Mouse (Mus musculus): ENCODE data around the gene Exoc8. TPM values are rescaled to one million over a fixed set of nuclear protein-coding genes. Genes with fewer than 3 reads are reported as not detected.

Exoc8 gene
- total RNA-seq, 1 experiment from 2014 or later = 21.8 TPM

- peak; percentile 40 for ATAC-seq (ENCODE audit: extremely low read depth, insufficient number of reproducible peaks, low FRiP score, poor library complexity, severe bottlenecking)
Observed at GRCm38 (mm10) chr8:124911938-124912872, 14.7 kb upstream of the Exoc8 start.

- ATAC-seq (ENCODE audit: extremely low read depth, insufficient number of reproducible peaks, low FRiP score, poor library complexity, severe bottlenecking) = no peak
Observed at GRCm38 (mm10) chr8:124910349-124910748, 12.8 kb upstream of the Exoc8 start.

GRCm38 (mm10) chr8:124909936-124910335 lies 12.4 kb upstream of the Exoc8 start:
- no peak for ATAC-seq (ENCODE audit: extremely low read depth, insufficient number of reproducible peaks, low FRiP score, poor library complexity, severe bottlenecking)

GRCm38 (mm10) chr8:124905482-124905881 lies 8.0 kb upstream of the Exoc8 start:
- ATAC-seq (ENCODE audit: extremely low read depth, insufficient number of reproducible peaks, low FRiP score, poor library complexity, severe bottlenecking) = no peak

- no peak for ATAC-seq (ENCODE audit: extremely low read depth, insufficient number of reproducible peaks, low FRiP score, poor library complexity, severe bottlenecking)
Observed at GRCm38 (mm10) chr8:124903198-124903597, 5.7 kb upstream of the Exoc8 start.

- no peak for ATAC-seq (ENCODE audit: extremely low read depth, insufficient number of reproducible peaks, low FRiP score, poor library complexity, severe bottlenecking)
Observed at GRCm38 (mm10) chr8:124898251-124898905, 873 bp upstream of the Exoc8 start.

- peak; percentile 44; the same call in 1 of the 2 replicates for ATAC-seq (ENCODE audit: extremely low read depth, insufficient number of reproducible peaks, low FRiP score, poor library complexity, severe bottlenecking)
Observed at GRCm38 (mm10) chr8:124896632-124897385, 696 bp downstream of the Exoc8 start.

GRCm38 (mm10) chr8:124896010-124896631 lies 1.4 kb downstream of the Exoc8 start:
- ATAC-seq (ENCODE audit: extremely low read depth, insufficient number of reproducible peaks, low FRiP score, poor library complexity, severe bottlenecking) = no peak

- no peak for ATAC-seq (ENCODE audit: extremely low read depth, insufficient number of reproducible peaks, low FRiP score, poor library complexity, severe bottlenecking)
Observed at GRCm38 (mm10) chr8:124892596-124892995, 4.9 kb downstream of the Exoc8 start.

GRCm38 (mm10) chr8:124888385-124888784 lies 9.1 kb downstream of the Exoc8 start:
- no peak for ATAC-seq (ENCODE audit: extremely low read depth, insufficient number of reproducible peaks, low FRiP score, poor library complexity, severe bottlenecking)

GRCm38 (mm10) chr8:124878946-124879526 lies 18.5 kb downstream of the Exoc8 start:
- ATAC-seq (ENCODE audit: extremely low read depth, insufficient number of reproducible peaks, low FRiP score, poor library complexity, severe bottlenecking) = no peak

GRCm38 (mm10) chr8:124878141-124878540 lies 19.4 kb downstream of the Exoc8 start:
- no peak for ATAC-seq (ENCODE audit: extremely low read depth, insufficient number of reproducible peaks, low FRiP score, poor library complexity, severe bottlenecking)

GRCm38 (mm10) chr8:124872690-124873089 lies 24.8 kb downstream of the Exoc8 start:
- ATAC-seq (ENCODE audit: extremely low read depth, insufficient number of reproducible peaks, low FRiP score, poor library complexity, severe bottlenecking) = no peak

GRCm38 (mm10) chr8:124872081-124872480 lies 25.4 kb downstream of the Exoc8 start:
- no peak for ATAC-seq (ENCODE audit: extremely low read depth, insufficient number of reproducible peaks, low FRiP score, poor library complexity, severe bottlenecking)

GRCm38 (mm10) chr8:124871474-124871873 lies 26.0 kb downstream of the Exoc8 start:
- no peak for ATAC-seq (ENCODE audit: extremely low read depth, insufficient number of reproducible peaks, low FRiP score, poor library complexity, severe bottlenecking)

- ATAC-seq (ENCODE audit: extremely low read depth, insufficient number of reproducible peaks, low FRiP score, poor library complexity, severe bottlenecking) = no peak
Observed at GRCm38 (mm10) chr8:124869708-124870107, 27.8 kb downstream of the Exoc8 start.

GRCm38 (mm10) chr8:124867126-124867525 lies 30.4 kb downstream of the Exoc8 start:
- ATAC-seq (ENCODE audit: extremely low read depth, insufficient number of reproducible peaks, low FRiP score, poor library complexity, severe bottlenecking) = no peak

- ATAC-seq (ENCODE audit: extremely low read depth, insufficient number of reproducible peaks, low FRiP score, poor library complexity, severe bottlenecking) = no peak
Observed at GRCm38 (mm10) chr8:124866669-124867068, 30.8 kb downstream of the Exoc8 start.

GRCm38 (mm10) chr8:124863729-124864128 lies 33.8 kb downstream of the Exoc8 start:
- ATAC-seq (ENCODE audit: extremely low read depth, insufficient number of reproducible peaks, low FRiP score, poor library complexity, severe bottlenecking) = no peak

Data from neutrophil, adult 5-6 weeks (primary cell).